Mouse (Mus musculus): ENCODE data around the gene Tet3.

DNA sequence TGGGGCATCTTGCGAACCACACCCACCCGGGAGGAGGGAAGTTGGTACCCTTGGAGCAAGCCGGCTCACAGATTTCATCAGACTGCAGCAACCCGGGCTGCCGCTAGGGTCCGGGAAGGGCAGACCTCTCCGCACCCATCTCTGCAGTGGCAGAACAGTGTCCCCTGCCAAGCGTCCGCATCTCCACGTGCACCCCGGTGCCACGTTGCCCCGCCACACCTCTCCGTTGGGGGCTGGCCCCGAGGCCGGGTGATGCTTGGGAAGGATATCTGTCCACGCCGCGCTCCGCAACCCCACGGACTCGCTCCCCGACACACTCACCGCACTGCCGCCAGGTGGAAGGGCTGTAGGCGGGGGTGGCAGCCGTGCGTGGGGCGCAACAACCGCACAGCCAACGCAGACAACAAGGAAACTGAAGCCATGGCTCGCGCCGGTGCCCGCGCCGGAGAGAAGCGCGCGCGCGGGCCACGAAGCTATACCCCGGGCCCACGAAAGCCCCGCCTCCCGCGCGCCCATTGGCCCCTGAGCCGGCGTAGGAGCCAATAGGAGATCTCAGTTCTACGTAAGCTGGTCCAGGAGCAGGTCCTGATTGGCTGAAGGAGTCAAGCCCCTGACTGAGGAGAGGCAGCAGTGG, 141.7 kb downstream of the Tet3 start:
- TF ChIP-seq POLR2A (IDR thresholded peaks at IDR 0.05; ENCODE audit: control insufficient read depth, extremely low read depth, insufficient read depth, low read length, poor library complexity) (peak; percentile 48), CTCF (IDR thresholded peaks at IDR 0.05; ENCODE audit: borderline replicate concordance, control insufficient read depth, extremely low read depth, insufficient read depth, low read length, poor library complexity) (peak; percentile 91; the same call in 1 of the 2 replicates)

All from thymus, adult 2 months (tissue).